In genomic region chr10:63247457-63247856, GRCm38 (mm10) we compare ENCODE assay signal across 23 mouse cellular contexts. TPM values are rescaled to one million over a fixed set of nuclear protein-coding genes. Genes with fewer than 3 reads are reported as not detected.
DNase-seq lines count a peak whose midpoint lies in the region; ATAC-seq and TF ChIP-seq lines count a peak whose summit lies in the region.
"Had no signal": no experiment of that assay in that cellular context is flagged by ENCODE, and none has a peak within 500 bp of the region (broad histone marks: within the 10 kb centered on the region; RNA-seq: fewer than 3 reads in every experiment).

No protein-coding gene starts in this region.

- H3K4me1 ChIP-seq in liver, embryonic 14.5 days (replicated peaks; ENCODE audit: control insufficient read depth in 2 of 2, insufficient read depth in 2 of 2, low read length in 1 of 2), result peaks cover 6 to 18% of the 10 kb centered on the region in 2 experiments

- no peak overlapping the region for H3K4me3 ChIP-seq in liver, embryonic 14.5 days (ENCODE audit: insufficient read depth in 1 of 2, low read depth in 2 of 2, low read length in 2 of 2)
- H3K4me3 ChIP-seq: embryonic facial prominence, embryonic 12.5 days; erythroblast, embryonic 14.5 days; forebrain, embryonic 15.5 days; heart, embryonic 13.5 days; intestine, embryonic 15.5 days; limb, embryonic 13.5 days; midbrain, embryonic 12.5 days; neural tube, embryonic 13.5 days had no signal

- peak; percentile 87 for DNase-seq in heart, adult 11 months
- no peak for DNase-seq in heart, adult 8-10 months (ENCODE audit: low spot score)
- peak; percentile 42 for DNase-seq in lung, postnatal 25 days (ENCODE audit: low spot score)
- DNase-seq in lung, postnatal 10 days, result no peak
- DNase-seq in liver, embryonic 14.5 days (ENCODE audit: low read depth in 3 of 3, low spot score in 3 of 3), result peak; percentile 27 to 41 (median 29)
- no peak for DNase-seq in cerebellum, postnatal 36 days
- no peak for DNase-seq in right cerebral cortex, postnatal 36 days (ENCODE audit: low spot score in 2 of 2)
- DNase-seq: cerebellum, adult 8-10 months; kidney, adult 9 months; kidney, postnatal 25 days; spleen, adult 18-20 months; thymus, adult 2 months had no signal

- whole genome bisulfite sequencing in liver, embryonic 14.5 days (ENCODE audit: insufficient replicate concordance), result 52% methylated on average over 7 of the region's 7 CpGs

- peak overlapping the region; percentile 25 for H3K4me2 ChIP-seq in liver, embryonic 14.5 days (ENCODE audit: low read depth)
- H3K4me2 ChIP-seq: embryonic facial prominence, embryonic 12.5 days; forebrain, embryonic 15.5 days; heart, embryonic 13.5 days; hindbrain, embryonic 14.5 days; intestine, embryonic 15.5 days; limb, embryonic 13.5 days; midbrain, embryonic 12.5 days; neural tube, embryonic 13.5 days had no signal

- TF ChIP-seq EP300 in liver, embryonic 14.5 days (IDR thresholded peaks at IDR 0.05; ENCODE audit: low read depth), result no peak

- no peak overlapping the region for H3K27ac ChIP-seq in liver, embryonic 14.5 days
- H3K27ac ChIP-seq: embryonic facial prominence, embryonic 12.5 days; forebrain, embryonic 15.5 days; heart, embryonic 13.5 days; hindbrain, embryonic 14.5 days; intestine, embryonic 15.5 days; limb, embryonic 13.5 days; midbrain, embryonic 12.5 days; neural tube, embryonic 13.5 days had no signal

- H3K36me3 ChIP-seq in liver, embryonic 14.5 days (replicated peaks; ENCODE audit: control insufficient read depth, insufficient read depth, low read depth), result peaks cover 16% of the 10 kb centered on the region
- H3K36me3 ChIP-seq: forebrain, embryonic 15.5 days had no signal

- H3K27me3 ChIP-seq in liver, embryonic 14.5 days (ENCODE audit: control insufficient read depth, insufficient read depth, low read length), result no peaks in the 10 kb centered on the region
- H3K27me3 ChIP-seq: embryonic facial prominence, embryonic 12.5 days; forebrain, embryonic 15.5 days; heart, embryonic 13.5 days; intestine, embryonic 15.5 days; limb, embryonic 13.5 days; midbrain, embryonic 12.5 days; neural tube, embryonic 13.5 days had no signal

- no peaks in the 10 kb centered on the region for H3K9me3 ChIP-seq in liver, embryonic 14.5 days (ENCODE audit: control insufficient read depth, low read length)
- H3K9me3 ChIP-seq: embryonic facial prominence, embryonic 12.5 days; forebrain, embryonic 15.5 days; heart, embryonic 13.5 days; intestine, embryonic 15.5 days; limb, embryonic 13.5 days; midbrain, embryonic 12.5 days; neural tube, embryonic 13.5 days had no signal

- no peak overlapping the region for H3K9ac ChIP-seq in liver, embryonic 14.5 days (replicated peaks)
- H3K9ac ChIP-seq: embryonic facial prominence, embryonic 12.5 days; forebrain, embryonic 15.5 days; heart, embryonic 13.5 days; hindbrain, embryonic 14.5 days; intestine, embryonic 15.5 days; limb, embryonic 13.5 days; midbrain, embryonic 12.5 days; neural tube, embryonic 13.5 days had no signal

- no peak for ATAC-seq in liver, embryonic 14.5 days (ENCODE audit: insufficient read depth)
- peak; percentile 63 for ATAC-seq in monocyte, adult 5-6 weeks (replicated peaks; ENCODE audit: insufficient number of reproducible peaks, low FRiP score, low TSS enrichment, poor library complexity, severe bottlenecking)
- ATAC-seq: forebrain, embryonic 15.5 days; intestine, embryonic 15.5 days had no signal

- no peak for TF ChIP-seq CTCF in liver, embryonic 14.5 days (IDR thresholded peaks at IDR 0.05; ENCODE audit: low read depth)

RNA-seq across cellular contexts. Expression of gene Herc4, which starts 3.8 kb away (rescaled TPM):
- total RNA-seq in heart, adult 8-10 months (2022), result 10 to 100 TPM; 28.2 to 34.3 (median 31.5) TPM
- 15.3 and 21.5 TPM in 2 replicates for polyA plus RNA-seq in liver, embryonic 14.5 days (2012; rRNA removed)
- 33.7 and 34.3 TPM in 2 replicates for polyA plus RNA-seq in liver, embryonic 14.5 days (2014; fragmentation: Nextera tagmentation; extraction: Ambion mirVana)
- 397 to 474 TPM (median 450 TPM) in 3 replicates for total RNA-seq in monocyte, adult 5-6 weeks (2017)

RNA-seq across cellular contexts. Expression of gene Mypn, which starts 43.7 kb away (rescaled TPM):
- total RNA-seq in heart, adult 8-10 months (2022), result 100 to 1,000 TPM in 3 of 4 experiments, 10 to 100 TPM in 1; 99.8 to 126 (median 104) TPM
- polyA plus RNA-seq in liver, embryonic 14.5 days (2012; rRNA removed), result 0.02 and 0.03 TPM in 2 replicates
- polyA plus RNA-seq in liver, embryonic 14.5 days (2014; fragmentation: Nextera tagmentation; extraction: Ambion mirVana), result 0.05 and 0.13 TPM in 2 replicates
- total RNA-seq in monocyte, adult 5-6 weeks (2017), result 0.19 TPM in 1 of 3 replicates, not detected in the others
- polyA plus RNA-seq: erythroblast, embryonic 14.5 days; stomach, embryonic 14.5 days had no signal

Comparison
In these comparisons a context has a peak if more than half of its experiments do, and no peak if none do; other contexts are left out.
1. DNase-seq: peak in heart, adult 11 months (single experiment), lung, postnatal 25 days (single experiment) and liver, embryonic 14.5 days (3 of 3); none in heart, adult 8-10 months (single experiment), lung, postnatal 10 days (single experiment), cerebellum, postnatal 36 days (0 of 2) and right cerebral cortex, postnatal 36 days (0 of 2).
2. RNA of gene Herc4, which starts 3.8 kb away (total RNA-seq): 397 to 474 TPM in monocyte, adult 5-6 weeks; 28.2 to 34.3 TPM in heart, adult 8-10 months; every median in the first group is over 10 times any median in the second.
3. RNA of gene Mypn, which starts 43.7 kb away (total RNA-seq): 99.8 to 126 TPM in heart, adult 8-10 months; 0.19 TPM in monocyte, adult 5-6 weeks; every median in the first group is over 10 times any median in the second.